ENCODE assay signal across 28 mouse cellular contexts in the genomic region with DNA sequence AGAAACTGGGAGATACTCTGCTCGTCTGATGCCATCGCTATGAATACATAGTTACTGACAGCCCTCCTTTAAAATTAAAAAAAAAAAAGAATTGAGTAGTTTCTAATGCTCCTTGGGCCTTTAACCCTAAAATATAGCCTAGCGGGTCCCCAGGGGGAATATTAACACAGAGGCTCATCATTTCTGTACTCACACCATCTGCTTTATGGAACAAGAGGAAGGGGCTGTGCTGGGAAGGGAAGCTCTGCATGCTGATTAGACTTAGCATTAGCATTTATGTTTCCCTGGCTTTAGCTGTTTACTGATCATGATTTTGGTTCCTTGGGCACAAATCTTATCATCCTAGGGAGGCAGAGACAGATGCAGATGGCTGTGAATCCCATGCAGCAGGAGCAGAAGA.
DNase-seq lines count a peak whose midpoint lies in the region; ATAC-seq and TF ChIP-seq lines count a peak whose summit lies in the region.
"Had no signal": no experiment of that assay in that cellular context is flagged by ENCODE, and none has a peak within 500 bp of the region (broad histone marks: within the 10 kb centered on the region; RNA-seq: fewer than 3 reads in every experiment).

No protein-coding gene starts in this region.

- no peak overlapping the region for H3K4me3 ChIP-seq in forebrain, embryonic 14.5 days (ENCODE audit: low read depth, low read length)
- no peak overlapping the region for H3K4me3 ChIP-seq in forebrain, embryonic 13.5 days
- no peak overlapping the region for H3K4me3 ChIP-seq in midbrain, embryonic 11.5 days (ENCODE audit: low read depth, low read length)
- no peak overlapping the region for H3K4me3 ChIP-seq in midbrain, embryonic 15.5 days
- no peak overlapping the region for H3K4me3 ChIP-seq in CH12.LX (replicated peaks in 1 of 3; ENCODE audit: low read depth in 2 of 3, low read length in 2 of 3, poor library complexity in 1 of 3)
- no peak overlapping the region for H3K4me3 ChIP-seq in neural tube, embryonic 14.5 days (ENCODE audit: low read depth, low read length)
- H3K4me3 ChIP-seq: embryonic facial prominence, embryonic 10.5 days; embryonic facial prominence, embryonic 15.5 days; forebrain, embryonic 15.5 days; gastrocnemius, adult 2 months; heart, adult 2 months; heart, embryonic 12.5 days; limb, embryonic 10.5 days; limb, embryonic 15.5 days; liver, embryonic 13.5 days; myocyte had no signal

- H3K79me2 ChIP-seq in CH12.LX (replicated peaks; ENCODE audit: control insufficient read depth, extremely low read depth, insufficient read depth, poor library complexity, severe bottlenecking) = no peaks in the 10 kb centered on the region

- no peak for TF ChIP-seq EP300 in CH12.LX (IDR thresholded peaks at IDR 0.05; ENCODE audit: low read length)

- peak; percentile 16 for DNase-seq in forebrain, embryonic 14.5 days (ENCODE audit: low spot score)
- DNase-seq in midbrain, embryonic 11.5 days (ENCODE audit: low spot score, missing footprints) = no peak
- peak; percentile 13 for DNase-seq in CH12.LX (ENCODE audit: extremely low read depth)
- no peak for DNase-seq in lung, postnatal 25 days (ENCODE audit: low spot score)
- DNase-seq: adrenal gland, adult 8-10 months; cerebellum, adult 8-10 months; cerebellum, postnatal 25 days; gastrocnemius, adult 2 months; heart, adult 2 months; kidney, adult 11 months; kidney, postnatal 14 days; layer of hippocampus, adult 9-11 months; liver, embryonic 13.5 days; lung, adult 18-20 months had no signal

- H3K27ac ChIP-seq in forebrain, embryonic 14.5 days (ENCODE audit: low read depth, low read length) = no peak overlapping the region
- H3K27ac ChIP-seq in forebrain, embryonic 13.5 days = no peak overlapping the region
- no peak overlapping the region for H3K27ac ChIP-seq in midbrain, embryonic 11.5 days (ENCODE audit: low read depth, low read length)
- H3K27ac ChIP-seq in midbrain, embryonic 15.5 days = no peak overlapping the region
- no peak overlapping the region for H3K27ac ChIP-seq in CH12.LX (ENCODE audit: insufficient read depth, low read depth)
- no peak overlapping the region for H3K27ac ChIP-seq in neural tube, embryonic 14.5 days (ENCODE audit: low read depth, low read length)
- H3K27ac ChIP-seq: embryonic facial prominence, embryonic 10.5 days; embryonic facial prominence, embryonic 15.5 days; forebrain, embryonic 15.5 days; gastrocnemius, adult 2 months; heart, adult 2 months; limb, embryonic 10.5 days; limb, embryonic 15.5 days; liver, embryonic 13.5 days; macrophage had no signal

- TF ChIP-seq CTCF in CH12.LX (conservative IDR thresholded peaks at IDR 0.05 in 1 of 2, IDR thresholded peaks at IDR 0.05 in 1 of 2; ENCODE audit: low read depth in 2 of 2, low read length in 2 of 2) = no peak

- no peak for TF ChIP-seq POLR2A in CH12.LX (IDR thresholded peaks at IDR 0.05; ENCODE audit: low read depth, low read length)

- H3K4me1 ChIP-seq in forebrain, embryonic 14.5 days (ENCODE audit: control insufficient read depth, insufficient read depth, low read length) = no peaks in the 10 kb centered on the region
- no peaks in the 10 kb centered on the region for H3K4me1 ChIP-seq in forebrain, embryonic 13.5 days
- no peaks in the 10 kb centered on the region for H3K4me1 ChIP-seq in midbrain, embryonic 11.5 days (ENCODE audit: control insufficient read depth, insufficient read depth, low read length)
- H3K4me1 ChIP-seq in midbrain, embryonic 15.5 days = no peaks in the 10 kb centered on the region
- H3K4me1 ChIP-seq in CH12.LX (ENCODE audit: control insufficient read depth in 1 of 2, insufficient read depth in 2 of 2) = peaks cover 4 to 19% of the 10 kb centered on the region in 2 experiments; a peak in 2 of 4 replicates
- H3K4me1 ChIP-seq in neural tube, embryonic 14.5 days (ENCODE audit: control insufficient read depth, insufficient read depth, low read length) = no peaks in the 10 kb centered on the region
- H3K4me1 ChIP-seq: embryonic facial prominence, embryonic 10.5 days; embryonic facial prominence, embryonic 15.5 days; forebrain, embryonic 15.5 days; heart, embryonic 12.5 days; limb, embryonic 10.5 days; liver, embryonic 13.5 days had no signal

- H3K27me3 ChIP-seq in forebrain, embryonic 14.5 days (replicated peaks; ENCODE audit: control insufficient read depth, insufficient read depth, low read length) = no peaks in the 10 kb centered on the region
- no peaks in the 10 kb centered on the region for H3K27me3 ChIP-seq in forebrain, embryonic 13.5 days
- H3K27me3 ChIP-seq in midbrain, embryonic 11.5 days (ENCODE audit: control insufficient read depth, insufficient read depth, low read length) = no peaks in the 10 kb centered on the region
- no peaks in the 10 kb centered on the region for H3K27me3 ChIP-seq in midbrain, embryonic 15.5 days (replicated peaks)
- H3K27me3 ChIP-seq in CH12.LX (replicated peaks) = no peaks in the 10 kb centered on the region
- no peaks in the 10 kb centered on the region for H3K27me3 ChIP-seq in neural tube, embryonic 14.5 days (ENCODE audit: control insufficient read depth, insufficient read depth, low read length)
- H3K27me3 ChIP-seq: embryonic facial prominence, embryonic 15.5 days; forebrain, embryonic 15.5 days; heart, embryonic 12.5 days; limb, embryonic 15.5 days; liver, embryonic 13.5 days had no signal

- TF ChIP-seq RAD21 in CH12.LX (IDR thresholded peaks at IDR 0.05; ENCODE audit: low read depth, low read length) = no peak

- H3K9me3 ChIP-seq in forebrain, embryonic 14.5 days (replicated peaks; ENCODE audit: control insufficient read depth, low read length) = no peaks in the 10 kb centered on the region
- H3K9me3 ChIP-seq in forebrain, embryonic 13.5 days (replicated peaks) = no peaks in the 10 kb centered on the region
- H3K9me3 ChIP-seq in midbrain, embryonic 11.5 days (ENCODE audit: control insufficient read depth, low read length) = no peaks in the 10 kb centered on the region
- H3K9me3 ChIP-seq in midbrain, embryonic 15.5 days = no peaks in the 10 kb centered on the region
- H3K9me3 ChIP-seq in CH12.LX (replicated peaks; ENCODE audit: low read length) = no peaks in the 10 kb centered on the region
- no peaks in the 10 kb centered on the region for H3K9me3 ChIP-seq in neural tube, embryonic 14.5 days (ENCODE audit: control insufficient read depth, low read length)
- H3K9me3 ChIP-seq: embryonic facial prominence, embryonic 10.5 days; embryonic facial prominence, embryonic 15.5 days; forebrain, embryonic 15.5 days; G1E; heart, embryonic 12.5 days; limb, embryonic 10.5 days; limb, embryonic 15.5 days; liver, embryonic 13.5 days had no signal

- in situ Hi-C loops in CH12.LX (cut with MboI; ENCODE audit: low pct_ligation_motif_present, low pct_unique_long_range_greater_than_20kb, low sequenced_read_pairs) = no loop called here

- dilution Hi-C loops in CH12.LX (cut with MboI; ENCODE audit: extremely low pct_ligation_motif_present, extremely low pct_unique_long_range_greater_than_20kb, low sequenced_read_pairs) = no loop called here

- no peaks in the 10 kb centered on the region for H3K36me3 ChIP-seq in forebrain, embryonic 14.5 days (ENCODE audit: control insufficient read depth, insufficient read depth, low read length)
- no peaks in the 10 kb centered on the region for H3K36me3 ChIP-seq in forebrain, embryonic 13.5 days (ENCODE audit: poor library complexity, severe bottlenecking)
- no peaks in the 10 kb centered on the region for H3K36me3 ChIP-seq in midbrain, embryonic 11.5 days (ENCODE audit: control insufficient read depth, insufficient read depth, low read length)
- no peaks in the 10 kb centered on the region for H3K36me3 ChIP-seq in midbrain, embryonic 15.5 days (replicated peaks)
- no peaks in the 10 kb centered on the region for H3K36me3 ChIP-seq in CH12.LX (replicated peaks in 1 of 2; ENCODE audit: control insufficient read depth in 1 of 2, insufficient read depth in 1 of 2, low read length in 1 of 2)
- no peaks in the 10 kb centered on the region for H3K36me3 ChIP-seq in neural tube, embryonic 14.5 days (ENCODE audit: control insufficient read depth, insufficient read depth, low read length)
- H3K36me3 ChIP-seq: embryonic facial prominence, embryonic 10.5 days; embryonic facial prominence, embryonic 15.5 days; forebrain, embryonic 15.5 days; G1E; heart, embryonic 12.5 days; limb, embryonic 10.5 days; limb, embryonic 15.5 days; liver, embryonic 13.5 days had no signal

- 94% methylated on average over 3 of the region's 3 CpGs for WGBS in forebrain, embryonic 14.5 days
- 80% methylated on average over 3 of the region's 3 CpGs for WGBS in forebrain, embryonic 13.5 days
- 82% methylated on average over 3 of the region's 3 CpGs for WGBS in midbrain, embryonic 11.5 days
- 68% methylated on average over 3 of the region's 3 CpGs for WGBS in midbrain, embryonic 15.5 days
- WGBS in neural tube, embryonic 14.5 days = 37% methylated on average over 3 of the region's 3 CpGs

- no peak for ATAC-seq in forebrain, embryonic 14.5 days
- ATAC-seq in forebrain, embryonic 13.5 days = no peak
- ATAC-seq in midbrain, embryonic 11.5 days (ENCODE audit: low FRiP score) = peak; percentile 59; the same call in 1 of the 2 replicates
- no peak for ATAC-seq in midbrain, embryonic 15.5 days (replicated peaks)
- peak; percentile 68; the same call in 1 of the 2 replicates for ATAC-seq in neural tube, embryonic 14.5 days (ENCODE audit: low read depth)
- ATAC-seq: forebrain, embryonic 15.5 days; inflammation-experienced regulatory T-cells, adult 6 months; lung, postnatal 0 days had no signal

- no peak overlapping the region for H3K9ac ChIP-seq in forebrain, embryonic 14.5 days (ENCODE audit: low read length)
- H3K9ac ChIP-seq in forebrain, embryonic 13.5 days = no peak overlapping the region
- no peak overlapping the region for H3K9ac ChIP-seq in midbrain, embryonic 11.5 days (ENCODE audit: low read length)
- H3K9ac ChIP-seq in midbrain, embryonic 15.5 days = no peak overlapping the region
- H3K9ac ChIP-seq in CH12.LX (ENCODE audit: insufficient read depth, low read depth) = peak overlapping the region; percentile 33; the same call in 1 of the 2 replicates
- no peak overlapping the region for H3K9ac ChIP-seq in neural tube, embryonic 14.5 days (replicated peaks; ENCODE audit: low read depth, low read length)
- H3K9ac ChIP-seq: embryonic facial prominence, embryonic 15.5 days; forebrain, embryonic 15.5 days; heart, embryonic 12.5 days; limb, embryonic 15.5 days; liver, embryonic 13.5 days had no signal

- H3K4me2 ChIP-seq in forebrain, embryonic 14.5 days (ENCODE audit: low read length) = no peak overlapping the region
- no peak overlapping the region for H3K4me2 ChIP-seq in forebrain, embryonic 13.5 days
- no peak overlapping the region for H3K4me2 ChIP-seq in midbrain, embryonic 11.5 days
- no peak overlapping the region for H3K4me2 ChIP-seq in midbrain, embryonic 15.5 days
- H3K4me2 ChIP-seq in CH12.LX (ENCODE audit: insufficient read depth, low read depth, poor library complexity, severe bottlenecking) = peak overlapping the region; percentile 66
- H3K4me2 ChIP-seq in neural tube, embryonic 14.5 days (ENCODE audit: low read depth, low read length) = no peak overlapping the region
- H3K4me2 ChIP-seq: embryonic facial prominence, embryonic 15.5 days; forebrain, embryonic 15.5 days; heart, embryonic 12.5 days; limb, embryonic 15.5 days; liver, embryonic 13.5 days had no signal

TF ChIP-seq in CH12.LX, 34 proteins besides CTCF, POLR2A, EP300 and RAD21 (continues in another document):
- TF ChIP-seq ZNF384 (IDR thresholded peaks at IDR 0.05; ENCODE audit: low read depth, low read length) = peak; percentile 36; the same call in 1 of the 2 replicates

Comparison
In these comparisons a context has a peak if more than half of its experiments do, and no peak if none do; other contexts are left out.
1. ATAC-seq: peak in midbrain, embryonic 11.5 days (single experiment) and neural tube, embryonic 14.5 days (single experiment); none in forebrain, embryonic 14.5 days (single experiment), forebrain, embryonic 13.5 days (single experiment) and midbrain, embryonic 15.5 days (single experiment).
2. DNase-seq: peak in forebrain, embryonic 14.5 days (single experiment) and CH12.LX (single experiment); none in midbrain, embryonic 11.5 days (single experiment) and lung, postnatal 25 days (single experiment).